Mouse (Mus musculus): ENCODE data around the gene Sfrp2. TPM values are rescaled to one million over a fixed set of nuclear protein-coding genes. Genes with fewer than 3 reads are reported as not detected.

The Sfrp2 gene
- polyA plus RNA-seq (2015; fragmentation: Nextera tagmentation; extraction: Ambion mirVana), result 85.4 and 86.6 TPM in 2 replicates

DNA sequence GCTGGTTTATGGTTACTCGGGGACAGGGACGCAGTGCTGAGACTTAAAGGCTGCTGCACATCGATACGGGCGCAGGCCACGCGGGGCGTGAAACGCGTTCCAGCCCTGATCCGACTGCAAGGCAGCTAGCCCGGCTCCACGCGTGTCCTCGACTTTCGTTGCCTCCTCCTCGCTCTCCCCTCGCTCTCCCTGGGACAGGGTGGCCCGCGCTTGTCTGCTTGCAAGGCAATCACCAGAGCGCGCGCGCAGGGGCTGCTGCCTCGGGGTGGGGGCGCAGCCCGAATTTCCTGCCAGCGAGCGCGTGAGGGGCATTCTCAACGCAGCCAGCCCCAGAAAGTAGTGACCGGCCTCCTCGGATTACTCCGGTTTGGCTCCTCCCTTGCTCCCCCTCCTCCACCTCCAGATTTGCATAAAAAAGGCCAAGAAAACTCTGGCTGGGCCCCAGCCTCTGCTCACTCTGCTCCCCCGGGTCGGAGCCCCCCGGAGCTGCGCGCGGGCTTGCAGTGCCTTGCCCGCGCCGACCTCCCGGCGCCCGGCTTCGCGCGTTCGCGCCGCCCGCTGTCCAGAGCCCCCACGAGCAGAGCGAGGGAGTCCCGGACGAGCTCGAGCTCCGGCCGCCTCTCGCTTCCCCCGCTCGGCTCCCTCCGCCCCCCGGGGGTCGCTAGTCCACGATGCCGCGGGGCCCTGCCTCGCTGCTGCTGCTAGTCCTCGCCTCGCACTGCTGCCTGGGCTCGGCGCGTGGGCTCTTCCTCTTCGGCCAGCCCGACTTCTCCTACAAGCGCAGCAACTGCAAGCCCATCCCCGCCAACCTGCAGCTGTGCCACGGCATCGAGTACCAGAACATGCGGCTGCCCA, at the start of gene Sfrp2:
Sfrp2 (plus strand) TSS at position 451 of the 855 bp plus-strand sequence.
- no peaks in the 10 kb centered on the region for H3K36me3 ChIP-seq
- peak within 1 kb of the TSS; percentile 16; the same call in 1 of the 2 replicates for H3K27ac ChIP-seq
- H3K4me1 ChIP-seq, result peaks cover 28% of the 10 kb centered on the region
- peaks cover 38% of the 10 kb centered on the region for H3K27me3 ChIP-seq
- peak within 1 kb of the TSS; percentile 96 for H3K4me2 ChIP-seq
- peak; percentile 81 for ATAC-seq (ENCODE audit: borderline replicate concordance, extremely low read depth, low FRiP score, low TSS enrichment)
- peak within 1 kb of the TSS; percentile 52 for H3K4me3 ChIP-seq
- no peaks in the 10 kb centered on the region for H3K9me3 ChIP-seq
- peak within 1 kb of the TSS; percentile 54 for H3K9ac ChIP-seq
- WGBS, result under 1% methylated on average over 82 of the region's 82 CpGs

DNA sequence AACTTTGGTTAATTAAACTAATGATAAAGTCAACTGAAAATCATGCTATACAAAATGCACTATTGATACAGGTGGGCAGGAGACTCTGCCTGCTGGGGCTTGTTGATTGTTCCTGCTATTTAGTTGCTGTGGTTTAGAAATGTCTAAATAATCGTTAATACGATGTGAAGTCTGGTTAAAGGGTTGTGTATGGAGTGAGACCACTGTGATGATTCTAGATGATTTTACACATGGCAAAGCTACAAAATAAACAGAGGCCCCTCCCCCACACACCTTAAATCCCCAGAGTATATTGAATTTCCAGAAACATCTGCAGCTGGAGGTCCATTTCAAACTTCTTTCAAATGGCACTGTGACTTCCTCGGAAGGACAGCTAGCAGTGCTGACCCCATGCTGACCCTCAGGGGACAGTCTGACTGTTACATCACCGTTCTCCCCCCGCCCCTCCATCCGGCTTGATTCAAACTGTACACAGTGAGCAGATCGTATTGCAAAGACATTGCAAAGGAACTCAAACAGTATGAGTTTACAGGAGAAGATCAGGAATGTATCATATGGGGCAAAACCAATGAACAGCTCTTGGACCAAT, 48.4 kb upstream of the Sfrp2 start:
- H3K4me1 ChIP-seq, result peaks cover 4% of the 10 kb centered on the region; the same call in 1 of the 2 replicates
- H3K27ac ChIP-seq, result no peak overlapping the region
- no peak overlapping the region for H3K9ac ChIP-seq
- H3K9me3 ChIP-seq, result no peaks in the 10 kb centered on the region
- no peak overlapping the region for H3K4me2 ChIP-seq
- H3K36me3 ChIP-seq, result no peaks in the 10 kb centered on the region
- no peaks in the 10 kb centered on the region for H3K27me3 ChIP-seq
- no peak for ATAC-seq (ENCODE audit: borderline replicate concordance, extremely low read depth, low FRiP score, low TSS enrichment)
- 29% methylated on average over 7 of the region's 7 CpGs for WGBS
- no peak overlapping the region for H3K4me3 ChIP-seq

DNA sequence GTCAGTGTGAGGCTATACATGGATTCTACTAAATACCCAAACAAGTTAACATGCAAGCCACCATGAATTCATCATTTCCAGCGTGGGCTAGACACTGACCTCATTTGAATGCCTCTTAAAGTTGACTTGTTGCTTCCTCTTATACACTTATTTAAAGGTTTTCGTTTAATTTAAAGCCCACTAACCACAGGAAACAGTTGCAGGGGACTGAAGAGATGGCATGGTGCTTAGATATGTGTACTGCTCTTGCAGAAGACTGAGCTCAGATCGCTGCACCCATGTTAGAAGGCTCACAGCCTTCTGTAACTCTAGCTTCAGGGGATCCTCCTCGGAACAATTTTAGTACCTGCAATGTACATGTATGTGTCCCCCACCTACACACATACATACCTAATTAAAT, 47.5 kb upstream of the Sfrp2 start:
- Histone ChIP-seq H3K4me3 (no peak overlapping the region), H3K4me2 (no peak overlapping the region), H3K9me3 (no peaks in the 10 kb centered on the region), H3K27ac (no peak overlapping the region), H3K27me3 (no peaks in the 10 kb centered on the region), H3K4me1 (peaks cover 4% of the 10 kb centered on the region; the same call in 1 of the 2 replicates), H3K9ac (no peak overlapping the region), H3K36me3 (no peaks in the 10 kb centered on the region)
- 73% methylated on average over 4 of the region's 4 CpGs for WGBS
- ATAC-seq (ENCODE audit: borderline replicate concordance, extremely low read depth, low FRiP score, low TSS enrichment), result no peak

DNA sequence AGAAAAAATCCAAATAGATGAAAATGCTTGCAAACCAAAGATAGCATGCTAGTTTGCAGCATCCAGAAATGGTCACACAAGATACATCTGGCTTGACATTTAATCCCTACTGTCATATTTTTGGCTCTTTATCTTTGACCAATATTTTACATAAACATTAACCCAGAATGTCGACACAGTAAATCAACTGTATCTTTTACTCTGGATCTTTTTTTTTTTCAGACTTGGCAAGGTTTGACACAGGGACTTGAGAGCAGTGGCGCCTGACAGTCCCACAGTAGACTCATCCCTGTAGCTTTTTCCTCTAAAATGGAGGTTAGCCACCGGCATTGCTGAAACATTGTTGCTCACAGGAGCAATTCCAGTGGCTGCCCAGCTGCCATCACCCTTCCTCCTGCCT, 37.9 kb upstream of the Sfrp2 start:
- no peaks in the 10 kb centered on the region for H3K36me3 ChIP-seq
- H3K27ac ChIP-seq, result peak overlapping the region; percentile 59
- no peak overlapping the region for H3K9ac ChIP-seq
- H3K4me3 ChIP-seq, result no peak overlapping the region
- no peaks in the 10 kb centered on the region for H3K27me3 ChIP-seq
- ATAC-seq (ENCODE audit: borderline replicate concordance, extremely low read depth, low FRiP score, low TSS enrichment), result peak; percentile 48
- H3K9me3 ChIP-seq, result no peaks in the 10 kb centered on the region
- peaks cover 12% of the 10 kb centered on the region; the same call in 1 of the 2 replicates for H3K4me1 ChIP-seq
- no peak overlapping the region for H3K4me2 ChIP-seq
- 30% methylated on average over 3 of the region's 3 CpGs for WGBS

DNA sequence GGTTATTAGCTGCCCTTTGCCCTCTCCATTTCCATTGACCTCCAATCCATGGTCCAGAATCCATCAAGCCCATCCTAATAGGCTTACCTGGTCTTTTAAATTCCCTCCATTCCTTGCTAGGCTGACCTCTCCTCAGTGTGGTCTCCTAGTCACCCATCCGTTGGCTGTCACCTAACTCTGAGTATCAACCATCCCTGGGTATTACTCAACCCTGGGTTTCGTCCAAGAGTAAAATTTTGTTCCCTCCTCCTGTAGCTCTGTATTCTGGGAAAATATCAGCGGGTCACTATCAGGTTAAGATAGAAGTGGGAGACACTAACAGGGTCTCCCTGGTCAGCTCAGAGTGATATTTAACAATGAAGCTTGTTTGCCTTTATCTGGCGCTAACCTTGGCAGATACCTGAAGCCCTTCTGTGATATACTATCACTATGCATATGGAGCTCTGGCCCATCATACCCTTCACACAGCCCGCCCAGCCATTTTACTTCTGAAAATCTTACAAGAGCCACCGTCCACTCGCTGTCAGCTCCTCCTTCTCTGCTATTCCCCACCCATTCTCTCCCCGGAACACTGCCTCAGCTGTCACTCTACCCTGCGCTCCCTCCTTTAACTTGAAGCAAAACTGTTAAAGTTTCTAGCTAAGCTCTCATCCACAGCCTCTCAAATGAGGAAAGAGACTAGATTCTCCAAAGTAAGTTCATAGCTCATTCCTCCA, 37.3 kb upstream of the Sfrp2 start:
- Histone ChIP-seq H3K27ac (peak overlapping the region; percentile 59), H3K36me3 (no peaks in the 10 kb centered on the region), H3K4me2 (no peak overlapping the region), H3K4me3 (no peak overlapping the region), H3K27me3 (no peaks in the 10 kb centered on the region), H3K4me1 (peaks cover 12% of the 10 kb centered on the region; the same call in 1 of the 2 replicates), H3K9ac (no peak overlapping the region), H3K9me3 (no peaks in the 10 kb centered on the region)
- WGBS, result 53% methylated on average over 9 of the region's 9 CpGs
- peak; percentile 77 for ATAC-seq (ENCODE audit: borderline replicate concordance, extremely low read depth, low FRiP score, low TSS enrichment)

DNA sequence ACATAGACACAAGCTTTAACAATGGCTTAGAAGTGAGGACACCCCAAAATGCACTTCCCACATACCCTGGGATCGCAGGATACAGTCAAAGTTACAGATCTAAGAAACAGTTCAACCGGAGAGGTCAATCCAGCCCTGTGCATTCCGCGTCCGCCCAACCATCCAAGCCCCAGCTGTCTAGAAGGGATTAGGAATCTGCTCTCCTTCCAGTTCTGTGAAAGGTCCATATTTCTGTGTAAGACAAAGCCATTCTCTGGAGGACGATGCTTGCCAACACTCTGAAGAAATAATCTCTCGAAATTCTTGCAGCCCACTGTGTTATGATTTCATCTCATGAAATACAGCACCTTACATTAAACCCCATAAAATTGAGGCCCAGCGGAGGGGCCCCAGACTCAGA, 32.1 kb upstream of the Sfrp2 start:
- Histone ChIP-seq H3K27me3 (no peaks in the 10 kb centered on the region), H3K9me3 (no peaks in the 10 kb centered on the region), H3K4me1 (peaks cover 2% of the 10 kb centered on the region; the same call in 1 of the 2 replicates), H3K4me3 (no peak overlapping the region), H3K36me3 (no peaks in the 10 kb centered on the region), H3K4me2 (no peak overlapping the region), H3K9ac (no peak overlapping the region), H3K27ac (no peak overlapping the region)
- WGBS, result 87% methylated on average over 8 of the region's 8 CpGs
- no peak for ATAC-seq (ENCODE audit: borderline replicate concordance, extremely low read depth, low FRiP score, low TSS enrichment)

DNA sequence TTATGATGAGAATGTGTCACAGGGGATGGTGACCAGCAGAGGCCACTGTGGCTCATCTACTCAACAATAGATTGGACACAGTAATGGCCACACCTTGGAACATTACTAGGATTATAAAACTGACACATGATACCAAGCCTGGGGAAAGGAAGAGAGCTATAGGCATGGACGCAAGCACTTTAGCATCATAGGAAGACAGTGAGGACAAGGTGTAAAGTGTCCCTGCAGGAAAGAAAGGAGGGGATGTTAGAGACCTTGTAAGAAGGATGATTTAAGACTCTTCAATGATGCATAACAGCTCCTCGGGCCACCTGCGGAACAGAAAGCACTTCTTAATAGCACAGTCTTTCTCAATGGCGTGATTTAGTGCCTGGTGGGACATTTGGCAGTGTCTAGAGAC, 29.1 kb upstream of the Sfrp2 start:
- Histone ChIP-seq H3K27me3 (no peaks in the 10 kb centered on the region), H3K9me3 (no peaks in the 10 kb centered on the region), H3K4me2 (no peak overlapping the region), H3K4me1 (no peaks in the 10 kb centered on the region), H3K9ac (no peak overlapping the region), H3K27ac (no peak overlapping the region), H3K36me3 (no peaks in the 10 kb centered on the region), H3K4me3 (no peak overlapping the region)
- ATAC-seq (ENCODE audit: borderline replicate concordance, extremely low read depth, low FRiP score, low TSS enrichment), result no peak
- 85% methylated on average over 4 of the region's 4 CpGs for WGBS

DNA sequence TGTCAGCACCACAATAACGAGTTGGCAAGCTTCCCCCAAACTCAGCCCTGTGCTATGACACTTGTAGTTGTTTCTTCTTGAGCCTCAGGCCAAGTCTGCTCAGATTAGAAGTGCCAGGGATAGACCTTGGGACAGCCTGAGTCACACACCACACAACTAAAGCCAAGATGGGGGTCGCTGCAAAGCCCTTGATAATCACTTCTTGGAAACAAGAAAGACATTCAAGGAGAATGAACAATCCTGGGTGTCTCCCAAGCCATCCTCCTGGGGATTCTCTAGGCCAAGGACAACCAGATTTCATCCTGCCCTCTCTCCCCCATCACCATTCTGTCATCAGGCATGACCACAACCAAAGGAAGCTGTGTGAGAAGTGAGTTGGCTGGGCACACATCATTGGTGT, 25.9 kb upstream of the Sfrp2 start:
- no peaks in the 10 kb centered on the region for H3K9me3 ChIP-seq

DNA sequence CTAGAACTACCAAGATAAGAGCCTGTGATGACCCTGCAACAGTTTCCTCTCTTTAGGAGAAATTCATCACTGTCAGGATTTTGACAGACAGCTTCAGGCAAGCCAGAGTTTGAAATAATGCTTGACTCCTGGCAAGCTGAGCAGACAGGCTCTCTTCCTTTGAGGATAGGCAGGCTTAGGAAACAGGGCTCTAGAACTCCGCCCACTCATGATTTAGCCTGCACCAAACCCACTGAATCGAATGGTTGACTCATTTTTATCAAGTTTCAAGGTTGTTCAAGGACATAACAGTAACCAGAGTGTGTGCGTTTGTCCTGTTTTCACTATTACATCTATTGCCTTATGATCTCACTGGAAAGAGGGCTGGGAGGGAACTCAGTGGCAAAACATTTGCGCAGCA, 18.8 kb upstream of the Sfrp2 start:
- Histone ChIP-seq H3K4me2 (no peak overlapping the region), H3K9ac (no peak overlapping the region), H3K4me1 (no peaks in the 10 kb centered on the region), H3K9me3 (no peaks in the 10 kb centered on the region), H3K4me3 (no peak overlapping the region), H3K27me3 (no peaks in the 10 kb centered on the region), H3K27ac (no peak overlapping the region), H3K36me3 (no peaks in the 10 kb centered on the region)
- ATAC-seq (ENCODE audit: borderline replicate concordance, extremely low read depth, low FRiP score, low TSS enrichment), result no peak
- WGBS, result 76% methylated on average over 4 of the region's 4 CpGs

More for the DNA sequence above, 25.9 kb upstream of the Sfrp2 start:
- Histone ChIP-seq H3K4me1 (no peaks in the 10 kb centered on the region), H3K4me3 (no peak overlapping the region), H3K9ac (no peak overlapping the region), H3K36me3 (no peaks in the 10 kb centered on the region), H3K27me3 (no peaks in the 10 kb centered on the region), H3K4me2 (no peak overlapping the region), H3K27ac (no peak overlapping the region)
- no peak for ATAC-seq (ENCODE audit: borderline replicate concordance, extremely low read depth, low FRiP score, low TSS enrichment)
- 73% methylated on average over 2 of the region's 2 CpGs for WGBS

DNA sequence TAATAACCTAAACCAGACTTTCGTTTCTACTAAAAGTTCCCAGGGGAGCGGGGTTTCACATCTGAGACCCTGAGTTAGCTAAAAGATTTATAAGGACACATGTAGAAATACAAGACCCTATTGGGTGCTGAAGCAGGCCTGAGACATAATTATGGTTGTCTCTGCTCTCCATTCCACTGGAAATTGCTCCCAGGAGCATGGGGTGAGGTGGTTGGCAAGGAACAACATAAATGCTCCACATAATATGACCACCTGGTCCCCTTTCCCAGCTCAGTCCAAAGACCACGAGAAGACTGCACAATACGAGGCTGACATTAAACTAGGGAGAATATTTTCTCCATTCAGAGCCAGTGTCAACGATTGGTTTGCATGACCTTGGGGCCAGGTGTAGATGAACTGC, 18.2 kb upstream of the Sfrp2 start:
- Histone ChIP-seq H3K4me2 (no peak overlapping the region), H3K4me1 (no peaks in the 10 kb centered on the region), H3K36me3 (no peaks in the 10 kb centered on the region), H3K9me3 (no peaks in the 10 kb centered on the region), H3K27me3 (no peaks in the 10 kb centered on the region), H3K27ac (no peak overlapping the region), H3K4me3 (no peak overlapping the region), H3K9ac (no peak overlapping the region)
- WGBS, result 69% methylated on average over 5 of the region's 5 CpGs
- ATAC-seq (ENCODE audit: borderline replicate concordance, extremely low read depth, low FRiP score, low TSS enrichment), result no peak

DNA sequence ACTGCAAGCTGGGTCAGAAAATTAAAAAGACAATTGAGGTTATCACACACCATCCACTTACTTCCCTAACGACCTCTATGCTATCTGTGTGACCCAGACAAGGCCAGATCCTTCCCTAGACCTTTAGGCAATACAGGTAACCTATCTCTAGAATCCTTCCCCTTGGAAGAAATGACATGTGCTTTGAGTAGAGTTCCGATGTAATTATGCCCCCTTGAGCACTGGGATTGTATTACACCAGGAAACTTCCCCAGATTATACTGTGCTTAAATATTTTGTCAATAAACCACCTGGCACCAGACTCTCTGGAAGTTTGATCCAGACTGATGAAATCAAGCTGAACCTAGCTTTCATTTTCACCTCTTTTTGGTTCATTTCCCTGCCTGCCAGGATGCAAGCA, 14.5 kb upstream of the Sfrp2 start:
- H3K9me3 ChIP-seq, result no peaks in the 10 kb centered on the region
- WGBS, result 43% methylated on average over 2 of the region's 2 CpGs
- H3K9ac ChIP-seq, result no peak overlapping the region
- H3K4me1 ChIP-seq, result no peaks in the 10 kb centered on the region
- H3K27ac ChIP-seq, result no peak overlapping the region
- no peaks in the 10 kb centered on the region for H3K36me3 ChIP-seq
- H3K27me3 ChIP-seq, result no peaks in the 10 kb centered on the region
- no peak for ATAC-seq (ENCODE audit: borderline replicate concordance, extremely low read depth, low FRiP score, low TSS enrichment)
- H3K4me3 ChIP-seq, result no peak overlapping the region
- no peak overlapping the region for H3K4me2 ChIP-seq

DNA sequence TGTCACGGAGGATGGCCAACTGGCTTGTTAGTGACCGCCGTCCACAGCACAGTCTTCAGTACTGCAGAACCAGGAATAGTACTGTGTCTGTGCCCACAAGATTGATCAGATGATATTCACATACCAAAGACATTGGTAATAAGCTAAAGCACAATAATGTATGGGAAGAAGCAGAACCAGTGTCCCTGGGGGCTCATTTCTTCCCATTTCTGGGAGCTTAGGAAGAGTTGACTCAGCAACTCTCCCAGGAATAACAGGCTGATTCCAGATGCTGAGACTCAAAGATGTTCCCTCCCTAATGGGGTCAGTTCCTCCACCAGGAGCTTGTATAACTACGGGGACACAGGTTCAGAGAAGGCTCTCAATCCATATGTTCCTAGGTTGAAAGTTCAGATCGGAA, 13.9 kb upstream of the Sfrp2 start:
- no peak overlapping the region for H3K9ac ChIP-seq
- WGBS, result 85% methylated on average over 5 of the region's 5 CpGs
- no peaks in the 10 kb centered on the region for H3K27me3 ChIP-seq
- H3K4me2 ChIP-seq, result no peak overlapping the region
- H3K4me3 ChIP-seq, result no peak overlapping the region
- H3K36me3 ChIP-seq, result no peaks in the 10 kb centered on the region
- H3K4me1 ChIP-seq, result no peaks in the 10 kb centered on the region
- no peak overlapping the region for H3K27ac ChIP-seq
- ATAC-seq (ENCODE audit: borderline replicate concordance, extremely low read depth, low FRiP score, low TSS enrichment), result no peak
- H3K9me3 ChIP-seq, result no peaks in the 10 kb centered on the region

All from lung, embryonic 15.5 days (tissue).